Mouse (Mus musculus) intestine, embryonic 15.5 days (tissue): ENCODE measurements around the gene Xrcc1. TPM values are rescaled to one million over a fixed set of nuclear protein-coding genes. Genes with fewer than 3 reads are reported as not detected.
A peak's percentile ranks its signal among the peaks of the same experiment; 100 is the strongest.

Experiments
- ATAC-seq: fragments of 200-750 bp; cut with Nextera tagmentation; 2 replicates; pipeline ENCODE4 v1.8.0; 2017; ENCODE audit warnings: moderate TSS enrichment, moderate library complexity
- H3K27ac ChIP-seq: fragments of 300-500 bp; sonication (generic); 2 replicates; pipeline ENCODE4 v1.5.1; 2015; ENCODE audit warnings: mild to moderate bottlenecking, inconsistent platforms
- H3K27me3 ChIP-seq: fragments of 300-500 bp; sonication (generic); replicated peaks from 2 replicates; pipeline ENCODE4 v1.6.1; 2015; ENCODE audit warnings: inconsistent platforms
- H3K36me3 ChIP-seq: fragments of 300-500 bp; sonication (generic); 2 replicates; pipeline ENCODE4 v1.6.1; 2015; ENCODE audit warnings: inconsistent platforms
- H3K4me1 ChIP-seq: fragments of 300-500 bp; sonication (generic); replicated peaks from 2 replicates; pipeline ENCODE4 v1.6.1; 2015; ENCODE audit warnings: inconsistent platforms
- H3K4me2 ChIP-seq: fragments of 300-500 bp; sonication (generic); replicated peaks from 2 replicates; pipeline ENCODE4 v1.6.1; 2015; ENCODE audit warnings: mild to moderate bottlenecking, inconsistent platforms
- H3K4me3 ChIP-seq: fragments of 300-500 bp; sonication (generic); replicated peaks from 2 replicates; pipeline ENCODE4 v1.5.1; 2015; ENCODE audit warnings: inconsistent platforms
- H3K9ac ChIP-seq: fragments of 300-500 bp; sonication (generic); 2 replicates; pipeline ENCODE4 v1.6.1; 2015; ENCODE audit warnings: inconsistent platforms
- H3K9me3 ChIP-seq: fragments of 300-500 bp; sonication (generic); 2 replicates; pipeline ENCODE4 v1.6.1; 2016; ENCODE audit warnings: inconsistent platforms
- WGBS: fragments of 180-500 bp; shearing (Covaris S2); methylation state at CpG from one replicate; pipeline ENCODE4 v1.1.7; 2015; 5-methylcytosine and 5-hydroxymethylcytosine counted together
- polyA plus RNA-seq: library from polyadenylated mRNA; unstranded; fragments of >200 nt; fragmentation: Nextera tagmentation; extraction: Ambion mirVana; gene quantifications from 2 replicates; pipeline ENCODE4 v1.2.1, GENCODE M21; 2015

Xrcc1 gene
- polyA plus RNA-seq, 1 experiment from 2014 or later: 79.9 TPM

DNA sequence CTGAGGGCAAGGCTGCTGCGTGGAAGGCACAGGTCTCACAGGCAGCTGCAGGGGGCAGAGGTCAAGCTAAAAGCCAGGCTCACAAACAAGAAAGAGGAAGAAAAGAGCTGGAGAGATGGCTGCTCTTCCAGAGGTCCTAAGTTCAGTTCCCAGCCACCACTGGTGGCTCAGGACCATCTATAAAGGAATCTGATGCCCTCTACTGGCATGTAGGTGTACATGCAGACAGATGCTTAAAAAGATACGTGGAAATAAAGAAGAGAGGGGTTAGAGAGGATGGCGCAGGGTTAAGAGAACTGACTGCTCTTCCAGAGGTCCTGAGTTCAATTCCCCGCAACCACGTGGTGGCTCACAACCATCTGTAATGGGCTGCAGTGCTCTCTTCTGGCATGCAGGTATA lies 26.4 kb downstream of the Xrcc1 start:
- peak; percentile 21; the same call in 1 of the 2 replicates for ATAC-seq

GRCm38 (mm10) chr7:24574224-24574796 lies 28.2 kb downstream of the Xrcc1 start:
- no peak overlapping the region for H3K27ac ChIP-seq
- WGBS: 58% methylated on average over 12 of the region's 12 CpGs
- no peak overlapping the region for H3K4me2 ChIP-seq
- no peak overlapping the region for H3K9ac ChIP-seq
- no peaks in the 10 kb centered on the region for H3K27me3 ChIP-seq
- 0 out of 2 replicates have a peak, but pooled peaks have one; percentile 19 for ATAC-seq
- H3K4me3 ChIP-seq: no peak overlapping the region
- 0 out of 2 replicates have a peak, but pooled peaks cover 13% of the 10 kb centered on the region for H3K36me3 ChIP-seq
- H3K4me1 ChIP-seq: no peaks in the 10 kb centered on the region
- H3K9me3 ChIP-seq: no peaks in the 10 kb centered on the region

More for the DNA sequence above, 26.4 kb downstream of the Xrcc1 start:
- no peak overlapping the region for H3K27ac ChIP-seq
- no peak overlapping the region for H3K9ac ChIP-seq
- no peaks in the 10 kb centered on the region for H3K4me1 ChIP-seq
- no peaks in the 10 kb centered on the region for H3K27me3 ChIP-seq
- H3K4me2 ChIP-seq: no peak overlapping the region
- 54% methylated on average over 5 of the region's 5 CpGs for WGBS
- H3K9me3 ChIP-seq: no peaks in the 10 kb centered on the region
- H3K4me3 ChIP-seq: no peak overlapping the region
- peaks cover 23% of the 10 kb centered on the region for H3K36me3 ChIP-seq

- Histone ChIP-seq H3K4me1 (no peaks in the 10 kb centered on the region), H3K4me3 (no peak overlapping the region), H3K27me3 (no peaks in the 10 kb centered on the region), H3K27ac (no peak overlapping the region), H3K4me2 (no peak overlapping the region), H3K9ac (no peak overlapping the region), H3K9me3 (no peaks in the 10 kb centered on the region), H3K36me3 (no peaks in the 10 kb centered on the region)
- ATAC-seq: no peak
- WGBS: 92% methylated on average over 10 of the region's 10 CpGs
These were observed 31.7 kb downstream of the Xrcc1 start for GRCm38 (mm10) chr7:24577811-24578210.

DNA sequence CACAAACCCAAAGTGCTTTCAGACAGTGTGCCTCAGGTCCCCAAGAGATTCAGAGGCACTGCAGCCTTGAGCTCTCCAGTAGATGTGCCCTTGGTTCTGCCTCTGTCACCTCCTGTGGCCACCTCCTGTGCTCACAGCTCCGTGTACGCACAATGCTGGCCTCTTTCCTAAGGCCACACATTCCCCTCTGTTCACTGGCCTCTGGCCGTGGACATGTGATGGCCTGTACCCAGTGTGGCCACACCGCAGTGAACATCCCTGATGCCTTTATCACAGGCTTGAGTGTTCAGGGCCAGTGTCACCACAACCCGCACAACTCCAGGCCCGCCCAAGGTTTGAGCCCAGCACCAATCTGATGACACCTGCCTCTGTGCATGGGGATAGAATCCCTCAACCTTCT lies 38.8 kb downstream of the Xrcc1 start:
- no peaks in the 10 kb centered on the region for H3K36me3 ChIP-seq
- H3K9me3 ChIP-seq: no peaks in the 10 kb centered on the region
- no peak overlapping the region for H3K27ac ChIP-seq
- no peak for ATAC-seq
- peaks cover 18% of the 10 kb centered on the region for H3K4me1 ChIP-seq
- peaks cover 23% of the 10 kb centered on the region for H3K27me3 ChIP-seq
- H3K4me2 ChIP-seq: no peak overlapping the region
- no peak overlapping the region for H3K4me3 ChIP-seq
- no peak overlapping the region for H3K9ac ChIP-seq
- 94% methylated on average over 6 of the region's 6 CpGs for WGBS

DNA sequence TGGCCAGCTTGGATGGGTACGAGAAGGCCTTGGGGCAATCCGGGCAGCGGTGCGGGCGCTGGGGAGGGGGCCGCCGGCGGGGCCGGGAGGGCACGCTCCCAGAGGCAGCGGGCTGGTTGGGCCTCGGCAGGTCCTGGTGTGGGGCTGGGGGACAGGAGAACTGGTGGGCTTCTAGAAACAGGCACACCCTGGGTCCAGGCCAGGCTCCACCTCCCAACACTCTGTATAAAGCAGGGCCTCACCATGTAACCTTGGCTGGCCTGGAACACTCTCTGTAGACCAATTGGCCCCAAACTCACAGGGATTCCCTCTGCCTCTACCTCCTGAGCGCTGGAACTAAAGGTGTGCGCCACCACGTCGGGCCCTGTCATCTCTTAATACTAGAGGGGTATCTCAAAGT lies 39.9 kb downstream of the Xrcc1 start:
- Histone ChIP-seq H3K4me3 (no peak overlapping the region), H3K27me3 (peaks cover 23% of the 10 kb centered on the region), H3K27ac (no peak overlapping the region), H3K4me1 (peaks cover 18% of the 10 kb centered on the region), H3K36me3 (no peaks in the 10 kb centered on the region), H3K9ac (no peak overlapping the region), H3K4me2 (no peak overlapping the region), H3K9me3 (no peaks in the 10 kb centered on the region)
- WGBS: 46% methylated on average over 16 of the region's 16 CpGs
- no peak for ATAC-seq

DNA sequence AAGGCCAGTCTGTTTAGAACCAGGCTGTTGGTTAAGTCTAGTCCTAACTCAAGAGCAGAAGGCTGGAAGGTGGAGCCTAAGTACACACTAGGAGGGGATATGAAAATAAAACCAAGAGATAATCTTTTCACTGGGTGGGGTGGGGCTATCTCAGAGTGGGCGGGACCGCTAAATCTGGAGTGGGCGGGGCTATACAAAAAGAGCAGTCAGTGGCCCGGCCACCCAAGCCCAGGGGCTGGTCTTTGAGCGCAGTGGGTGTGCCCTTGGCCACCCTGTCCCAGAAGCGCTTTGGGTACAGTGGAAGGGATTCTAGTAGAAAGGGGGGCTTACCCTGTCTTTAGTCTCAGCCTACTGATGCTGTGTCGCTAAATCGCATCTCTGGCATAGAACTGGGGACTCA lies 40.7 kb downstream of the Xrcc1 start:
- 8% methylated on average over 8 of the region's 8 CpGs for WGBS
- Histone ChIP-seq H3K4me3 (peak overlapping the region; percentile 51), H3K4me1 (peaks cover 18% of the 10 kb centered on the region), H3K27ac (no peak overlapping the region), H3K9me3 (no peaks in the 10 kb centered on the region), H3K9ac (peak overlapping the region; percentile 60; the same call in 1 of the 2 replicates), H3K4me2 (peak overlapping the region; percentile 87), H3K36me3 (no peaks in the 10 kb centered on the region), H3K27me3 (peaks cover 23% of the 10 kb centered on the region)
- ATAC-seq: peak; percentile 75

- peak within 1 kb of the TSS; percentile 59; the same call in 1 of the 2 replicates for H3K27ac ChIP-seq
- H3K4me3 ChIP-seq: peak within 1 kb of the TSS; percentile 51
- peak; percentile 61 for ATAC-seq
- H3K9ac ChIP-seq: peak within 1 kb of the TSS; percentile 60
- H3K27me3 ChIP-seq: peaks cover 23% of the 10 kb centered on the region
- H3K4me2 ChIP-seq: peak within 1 kb of the TSS; percentile 87
- no peaks in the 10 kb centered on the region for H3K36me3 ChIP-seq
- H3K4me1 ChIP-seq: peaks cover 18% of the 10 kb centered on the region
- WGBS: 8% methylated on average over 30 of the region's 30 CpGs
- no peaks in the 10 kb centered on the region for H3K9me3 ChIP-seq
These were observed 41.4 kb downstream of the Xrcc1 start, which contains the start of the genes Ethe1 and Zfp575 for GRCm38 (mm10) chr7:24587330-24588105. Gene Ethe1 (plus strand): TSS chr7:24587543. Gene Zfp575 (minus strand): TSS chr7:24587641.

DNA sequence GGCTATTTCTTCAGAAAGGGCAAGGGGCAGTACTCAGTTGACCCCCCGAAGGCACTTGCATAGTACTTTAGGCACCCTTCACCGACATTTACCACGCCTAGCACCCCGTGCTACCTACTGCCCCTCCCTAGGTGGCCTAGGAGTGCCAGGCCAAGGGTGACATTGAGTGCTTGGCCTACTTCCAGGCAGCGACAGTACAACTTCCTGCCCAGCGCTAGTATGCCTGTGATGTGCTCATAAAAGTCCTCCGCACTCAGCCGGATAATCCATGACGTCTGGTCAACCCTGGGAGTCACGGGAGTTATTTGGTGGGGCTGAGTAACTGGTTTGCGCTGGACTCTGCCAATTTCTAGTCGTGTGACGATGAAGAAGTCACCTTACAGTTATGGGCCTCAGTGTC lies 42.2 kb downstream of the Xrcc1 start:
- H3K4me1 ChIP-seq: peaks cover 20% of the 10 kb centered on the region
- no peaks in the 10 kb centered on the region for H3K9me3 ChIP-seq
- peaks cover 23% of the 10 kb centered on the region for H3K27me3 ChIP-seq
- no peak overlapping the region for H3K27ac ChIP-seq
- no peak overlapping the region for H3K4me2 ChIP-seq
- H3K4me3 ChIP-seq: no peak overlapping the region
- ATAC-seq: peak; percentile 52; the same call in 1 of the 2 replicates
- 67% methylated on average over 13 of the region's 13 CpGs for WGBS
- no peaks in the 10 kb centered on the region for H3K36me3 ChIP-seq
- H3K9ac ChIP-seq: no peak overlapping the region

- 56% methylated on average over 5 of the region's 5 CpGs for WGBS
- no peak overlapping the region for H3K27ac ChIP-seq
These were observed 45.6 kb downstream of the Xrcc1 start for GRCm38 (mm10) chr7:24591735-24592134.

DNA sequence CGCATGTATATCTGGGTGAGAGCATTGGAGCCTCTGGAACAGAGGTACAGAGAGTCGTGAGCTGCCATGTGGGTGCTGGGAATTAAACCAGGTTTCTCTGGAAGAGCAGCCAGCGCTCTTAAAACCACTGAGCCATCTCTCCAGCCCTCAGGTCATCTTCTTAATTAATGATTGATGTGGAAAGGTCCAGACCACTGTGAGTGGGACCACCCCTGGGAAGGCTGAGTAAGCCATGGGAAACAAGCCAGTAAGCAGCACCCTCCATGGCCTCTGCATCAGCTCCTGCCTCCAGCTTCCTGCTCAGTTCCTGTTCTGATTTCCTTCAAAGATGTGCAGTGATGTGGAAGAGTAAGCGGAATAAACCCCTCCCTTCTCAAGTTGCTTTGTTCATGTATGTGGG lies 46.1 kb downstream of the Xrcc1 start:
- no peak overlapping the region for H3K9ac ChIP-seq
- no peak for ATAC-seq
- H3K4me3 ChIP-seq: no peak overlapping the region
- H3K27ac ChIP-seq: no peak overlapping the region
- H3K4me1 ChIP-seq: peaks cover 30% of the 10 kb centered on the region
- H3K4me2 ChIP-seq: no peak overlapping the region
- no peaks in the 10 kb centered on the region for H3K36me3 ChIP-seq
- no peaks in the 10 kb centered on the region for H3K27me3 ChIP-seq
- 63% methylated on average over 4 of the region's 4 CpGs for WGBS
- no peaks in the 10 kb centered on the region for H3K9me3 ChIP-seq

More at GRCm38 (mm10) chr7:24591735-24592134, 45.6 kb downstream of the Xrcc1 start:
- no peak for ATAC-seq
- H3K36me3 ChIP-seq: no peaks in the 10 kb centered on the region
- H3K27me3 ChIP-seq: no peaks in the 10 kb centered on the region
- no peak overlapping the region for H3K9ac ChIP-seq
- peaks cover 34% of the 10 kb centered on the region for H3K4me1 ChIP-seq
- H3K4me3 ChIP-seq: no peak overlapping the region
- H3K4me2 ChIP-seq: no peak overlapping the region
- H3K9me3 ChIP-seq: no peaks in the 10 kb centered on the region

GRCm38 (mm10) chr7:24592781-24593180 lies 46.7 kb downstream of the Xrcc1 start:
- Histone ChIP-seq H3K27ac (no peak overlapping the region), H3K4me3 (no peak overlapping the region), H3K27me3 (no peaks in the 10 kb centered on the region), H3K4me2 (no peak overlapping the region), H3K36me3 (no peaks in the 10 kb centered on the region), H3K4me1 (peaks cover 24% of the 10 kb centered on the region), H3K9me3 (no peaks in the 10 kb centered on the region), H3K9ac (no peak overlapping the region)
- no peak for ATAC-seq
- 74% methylated on average over 6 of the region's 6 CpGs for WGBS

GRCm38 (mm10) chr7:24593621-24594308 lies 47.7 kb downstream of the Xrcc1 start:
- Histone ChIP-seq H3K27me3 (no peaks in the 10 kb centered on the region), H3K4me3 (peak overlapping the region; percentile 56), H3K4me1 (peaks cover 19% of the 10 kb centered on the region), H3K4me2 (peak overlapping the region; percentile 80), H3K9me3 (no peaks in the 10 kb centered on the region), H3K27ac (no peak overlapping the region), H3K9ac (peak overlapping the region; percentile 53), H3K36me3 (no peaks in the 10 kb centered on the region)
- 2% methylated on average over 39 of the region's 39 CpGs for WGBS
- ATAC-seq: peak; percentile 95
